Mouse (Mus musculus) T-cell, adult 2 months (primary cell): ENCODE data around the gene Lrrc28.

ENCODE experiments used
- DNase-seq: peaks from one replicate; pipeline ENCODE4 v3.0.0; 2022; ENCODE audit warnings: low spot score

Gene Lrrc28

GRCm38 (mm10) chr7:67645681-67646014 is 580 bp upstream of the Lrrc28 start:
- DNase-seq: no peak

- DNase-seq: no peak
Measured at GRCm38 (mm10) chr7:67644291-67644690, 777 bp downstream of the Lrrc28 start.

GRCm38 (mm10) chr7:67642955-67643354 is 2.1 kb downstream of the Lrrc28 start:
- no peak for DNase-seq

- no peak for DNase-seq
Measured at GRCm38 (mm10) chr7:67639006-67639405, 6.1 kb downstream of the Lrrc28 start.

- no peak for DNase-seq
Measured at GRCm38 (mm10) chr7:67636161-67636560, 8.9 kb downstream of the Lrrc28 start.

- no peak for DNase-seq
Measured at GRCm38 (mm10) chr7:67634210-67634609, 10.9 kb downstream of the Lrrc28 start.

GRCm38 (mm10) chr7:67632380-67632779 is 12.7 kb downstream of the Lrrc28 start:
- peak; percentile 27 for DNase-seq

GRCm38 (mm10) chr7:67630817-67631216 is 14.3 kb downstream of the Lrrc28 start:
- DNase-seq: peak; percentile 66

GRCm38 (mm10) chr7:67629681-67630080 is 15.4 kb downstream of the Lrrc28 start:
- DNase-seq: no peak

- DNase-seq: no peak
Measured at GRCm38 (mm10) chr7:67626671-67627070, 18.4 kb downstream of the Lrrc28 start.

- no peak for DNase-seq
Measured at GRCm38 (mm10) chr7:67622151-67622550, 22.9 kb downstream of the Lrrc28 start.

GRCm38 (mm10) chr7:67619836-67620235 is 25.2 kb downstream of the Lrrc28 start:
- DNase-seq: no peak

GRCm38 (mm10) chr7:67618316-67618715 is 26.8 kb downstream of the Lrrc28 start:
- no peak for DNase-seq

GRCm38 (mm10) chr7:67617646-67618045 is 27.4 kb downstream of the Lrrc28 start:
- no peak for DNase-seq

- no peak for DNase-seq
Measured at GRCm38 (mm10) chr7:67616890-67617289, 28.2 kb downstream of the Lrrc28 start.

GRCm38 (mm10) chr7:67614464-67614861 is 30.6 kb downstream of the Lrrc28 start:
- no peak for DNase-seq

GRCm38 (mm10) chr7:67613795-67614463 is 31.1 kb downstream of the Lrrc28 start:
- no peak for DNase-seq

GRCm38 (mm10) chr7:67608348-67609024 is 36.6 kb downstream of the Lrrc28 start:
- no peak for DNase-seq

GRCm38 (mm10) chr7:67607669-67608347 is 37.3 kb downstream of the Lrrc28 start:
- no peak for DNase-seq

GRCm38 (mm10) chr7:67606250-67606649 is 38.8 kb downstream of the Lrrc28 start:
- no peak for DNase-seq

GRCm38 (mm10) chr7:67605114-67605513 is 40.0 kb downstream of the Lrrc28 start:
- no peak for DNase-seq

GRCm38 (mm10) chr7:67598050-67598449 is 47.0 kb downstream of the Lrrc28 start:
- DNase-seq: no peak

GRCm38 (mm10) chr7:67596961-67597360 is 48.1 kb downstream of the Lrrc28 start:
- no peak for DNase-seq
